Mouse (Mus musculus) erythroid progenitor cell, adult 5-6 weeks (primary cell): ENCODE measurements at regions not wholly inside any gene's neighbourhood (a gene's known extent, or its start where the extent isn't known, plus 50 kb on each side); places are given as distances from the start of the nearest gene placed in this dataset.
A peak's percentile ranks its signal among the peaks of the same experiment; 100 is the strongest.

Experiments used
- ATAC-seq: replicated peaks from 2 replicates; pipeline ENCODE4 v1.8.0; 2016; ENCODE audit warnings: moderate number of reproducible peaks, mild to moderate bottlenecking, moderate TSS enrichment, inconsistent platforms; ENCODE audit not compliant: poor library complexity, low FRiP score, severe bottlenecking

- ATAC-seq: no peak
These were observed 87.7 kb downstream of the Stc2 start for GRCm38 (mm10) chr11:31282136-31282535.

GRCm38 (mm10) chr11:31248467-31248866, 66.2 kb upstream of the Gm17332 start:
- ATAC-seq: 0 out of 2 replicates have a peak, but pooled peaks have one; percentile 63
